ENCODE assay signal across 12 mouse cellular contexts in genomic region chr14:25402409-25402808, GRCm38 (mm10). TPM values are rescaled to one million over a fixed set of nuclear protein-coding genes. Genes with fewer than 3 reads are reported as not detected.
A peak's percentile ranks its signal among the peaks of the same experiment; 100 is the strongest.
DNase-seq lines count a peak whose midpoint lies in the region; ATAC-seq and TF ChIP-seq lines count a peak whose summit lies in the region.
"Had no signal": no experiment of that assay in that cellular context is flagged by ENCODE, and none has a peak within 500 bp of the region (broad histone marks: within the 10 kb centered on the region; RNA-seq: fewer than 3 reads in every experiment).

No protein-coding gene starts in this region.

- H3K4me3 ChIP-seq in erythroblast, embryonic 14.5 days (replicated peaks) = peak overlapping the region; percentile 43
- no peak overlapping the region for H3K4me3 ChIP-seq in hindbrain, embryonic 10.5 days
- H3K4me3 ChIP-seq in hindbrain, postnatal 0 days (ENCODE audit: low read length) = no peak overlapping the region
- peak overlapping the region; percentile 43 for H3K4me3 ChIP-seq in liver, embryonic 12.5 days
- H3K4me3 ChIP-seq: limb, embryonic 12.5 days had no signal

- H3K4me1 ChIP-seq in erythroblast, embryonic 14.5 days (ENCODE audit: control insufficient read depth) = peaks cover 67% of the 10 kb centered on the region
- H3K4me1 ChIP-seq in hindbrain, embryonic 10.5 days (replicated peaks) = peaks cover 63% of the 10 kb centered on the region
- H3K4me1 ChIP-seq in hindbrain, postnatal 0 days (ENCODE audit: insufficient read depth, low read length) = peaks cover 4% of the 10 kb centered on the region
- H3K4me1 ChIP-seq in liver, embryonic 12.5 days = peaks cover 65% of the 10 kb centered on the region

- no peaks in the 10 kb centered on the region for H3K36me3 ChIP-seq in erythroblast, embryonic 14.5 days (ENCODE audit: control insufficient read depth)
- no peaks in the 10 kb centered on the region for H3K36me3 ChIP-seq in hindbrain, embryonic 10.5 days
- no peaks in the 10 kb centered on the region for H3K36me3 ChIP-seq in hindbrain, postnatal 0 days (ENCODE audit: insufficient read depth, low read length)
- no peaks in the 10 kb centered on the region for H3K36me3 ChIP-seq in liver, embryonic 12.5 days
- H3K36me3 ChIP-seq: limb, embryonic 12.5 days had no signal

- H3K27ac ChIP-seq in hindbrain, embryonic 10.5 days = peak overlapping the region; percentile 62; the same call in 1 of the 2 replicates
- H3K27ac ChIP-seq in hindbrain, postnatal 0 days = no peak overlapping the region
- H3K27ac ChIP-seq in liver, embryonic 12.5 days = peak overlapping the region; percentile 94

- DNase-seq in hindbrain, embryonic 10.5 days (ENCODE audit: low spot score) = no peak
- no peak for DNase-seq in hindbrain, postnatal 0 days (ENCODE audit: low spot score)
- DNase-seq in c-Kit-positive CD71-positive TER-119-positive erythroid progenitor cells, embryonic 14.5 days (ENCODE audit: low spot score) = peak; percentile 53
- no peak for DNase-seq in layer of hippocampus, postnatal 14 days (ENCODE audit: low spot score in 2 of 2)
- DNase-seq: cerebellum, adult 8-10 months; kidney, postnatal 10 days; thymus, postnatal 4 days had no signal

- no peak overlapping the region for H3K4me2 ChIP-seq in hindbrain, postnatal 0 days (ENCODE audit: low read depth, low read length)
- H3K4me2 ChIP-seq in liver, embryonic 12.5 days = peak overlapping the region; percentile 69
- H3K4me2 ChIP-seq: limb, embryonic 12.5 days had no signal

- H3K9me3 ChIP-seq in erythroblast, embryonic 14.5 days (ENCODE audit: control insufficient read depth, low read length) = no peaks in the 10 kb centered on the region
- no peaks in the 10 kb centered on the region for H3K9me3 ChIP-seq in hindbrain, embryonic 10.5 days
- H3K9me3 ChIP-seq in hindbrain, postnatal 0 days (ENCODE audit: low read length) = no peaks in the 10 kb centered on the region
- no peaks in the 10 kb centered on the region for H3K9me3 ChIP-seq in liver, embryonic 12.5 days (replicated peaks)
- H3K9me3 ChIP-seq: limb, embryonic 12.5 days had no signal

- WGBS in hindbrain, embryonic 10.5 days = 79% methylated on average over 1 of the region's 1 CpGs
- WGBS in hindbrain, postnatal 0 days = 92% methylated on average over 1 of the region's 1 CpGs
- 4% methylated on average over 1 of the region's 1 CpGs for WGBS in liver, embryonic 12.5 days (ENCODE audit: insufficient replicate concordance)

- ATAC-seq in erythroblast, adult 5-6 weeks (replicated peaks; ENCODE audit: low FRiP score, poor library complexity, severe bottlenecking) = no peak
- ATAC-seq in hindbrain, postnatal 0 days = no peak
- peak; percentile 46 for ATAC-seq in liver, embryonic 12.5 days
- ATAC-seq in CD4-positive, CD25-positive, alpha-beta regulatory T cell, adult 4 months = no peak

- no peak for TF ChIP-seq CTCF in hindbrain, postnatal 0 days (IDR thresholded peaks at IDR 0.05; ENCODE audit: low read depth)

- H3K9ac ChIP-seq in hindbrain, postnatal 0 days (replicated peaks; ENCODE audit: low read length) = no peak overlapping the region
- peak overlapping the region; percentile 54 for H3K9ac ChIP-seq in liver, embryonic 12.5 days
- H3K9ac ChIP-seq: limb, embryonic 12.5 days had no signal

- H3K27me3 ChIP-seq in erythroblast, embryonic 14.5 days (ENCODE audit: control insufficient read depth) = no peaks in the 10 kb centered on the region
- peaks cover 70% of the 10 kb centered on the region for H3K27me3 ChIP-seq in hindbrain, embryonic 10.5 days (ENCODE audit: insufficient read depth, poor library complexity, severe bottlenecking)
- no peaks in the 10 kb centered on the region for H3K27me3 ChIP-seq in hindbrain, postnatal 0 days (ENCODE audit: insufficient read depth, low read length)
- no peaks in the 10 kb centered on the region for H3K27me3 ChIP-seq in liver, embryonic 12.5 days (replicated peaks)
- H3K27me3 ChIP-seq: limb, embryonic 12.5 days had no signal

RNA-seq across cellular contexts. Expression of gene Zmiz1, which starts 56.6 kb away (rescaled TPM):
- polyA plus RNA-seq in erythroblast, embryonic 14.5 days (2012) = 0.68 and 0.75 TPM in 2 replicates
- 20.6 and 25.3 TPM in 2 replicates for total RNA-seq in erythroblast, adult 5-6 weeks (2015; ENCODE audit: low replicate concordance)
- 1.4 and 12.3 TPM in 2 replicates for total RNA-seq in erythroblast, adult 5-6 weeks (2017; ENCODE audit: low replicate concordance)
- 44.4 and 60.1 TPM in 2 replicates for polyA plus RNA-seq in hindbrain, embryonic 10.5 days (2016; fragmentation: Nextera tagmentation; extraction: Ambion mirVana)
- total RNA-seq in hindbrain, postnatal 0 days (2014; rRNA removed) = 129 and 135 TPM in 2 replicates
- polyA plus RNA-seq in hindbrain, postnatal 0 days (2015; fragmentation: Nextera tagmentation; extraction: Ambion mirVana) = 41.9 and 50.6 TPM in 2 replicates
- 9.1 and 10.2 TPM in 2 replicates for polyA plus RNA-seq in liver, embryonic 12.5 days (2016; fragmentation: Nextera tagmentation; extraction: Ambion mirVana)
- 10 to 100 TPM; 21.2 to 34.3 TPM for polyA plus RNA-seq in CD4-positive, CD25-positive, alpha-beta regulatory T cell, adult 4 months (2017; shearing (Covaris generic))
- total RNA-seq in layer of hippocampus, postnatal 14 days (2021) = 100 to 1,000 TPM; 104 to 105 TPM

Comparison
In these comparisons a context has a peak if more than half of its experiments do, and no peak if none do; other contexts are left out.
1. H3K4me3 ChIP-seq: peak in erythroblast, embryonic 14.5 days (single experiment) and liver, embryonic 12.5 days (single experiment); none in hindbrain, embryonic 10.5 days (single experiment) and hindbrain, postnatal 0 days (single experiment).